Mouse (Mus musculus) neural tube, embryonic 15.5 days (tissue): Measurements from ENCODE around the gene Ccdc125. TPM values are rescaled to one million over a fixed set of nuclear protein-coding genes. Genes with fewer than 3 reads are reported as not detected.

Experiments used
- polyA plus RNA-seq: library from polyadenylated mRNA; unstranded; fragments of >200 nt; fragmentation: Nextera tagmentation; extraction: Ambion mirVana; gene quantifications from 2 replicates; pipeline ENCODE4 v1.2.1, GENCODE M21; 2015

The Ccdc125 gene
- polyA plus RNA-seq, 1 experiment from 2014 or later, result 1.5 TPM

Other genes starting within 250 kb of the Ccdc125 start
- gene Naip1, start 216.8 kb upstream of the Ccdc125 start, polyA plus RNA-seq, result 0.04 and 0.15 TPM in 2 replicates
- gene Gtf2h2, start 177.1 kb upstream of the Ccdc125 start, polyA plus RNA-seq, result 61.7 and 75.7 TPM in 2 replicates
- gene Ocln, start 117.0 kb upstream of the Ccdc125 start, polyA plus RNA-seq, result 6.7 and 13.2 TPM in 2 replicates
- gene Marveld2, start 52.7 kb upstream of the Ccdc125 start, polyA plus RNA-seq, result 2.5 and 4.9 TPM in 2 replicates
- 306 and 309 TPM in 2 replicates for gene Ak6, start 18.7 kb upstream of the Ccdc125 start, polyA plus RNA-seq
- 16.2 and 17.3 TPM in 2 replicates for gene Rad17, start 18.7 kb upstream of the Ccdc125 start, polyA plus RNA-seq
- 25.3 and 29.1 TPM in 2 replicates for gene Taf9, start 18.1 kb upstream of the Ccdc125 start, polyA plus RNA-seq
- 40.2 and 50.5 TPM in 2 replicates for gene Cdk7, start 61.2 kb downstream of the Ccdc125 start, polyA plus RNA-seq
- gene Mrps36, start 74.9 kb downstream of the Ccdc125 start, polyA plus RNA-seq, result 164 and 168 TPM in 2 replicates
- 5.9 and 11.2 TPM in 2 replicates for gene Cenph, start 106.2 kb downstream of the Ccdc125 start, polyA plus RNA-seq
- gene Ccnb1, start 116.9 kb downstream of the Ccdc125 start, polyA plus RNA-seq, result 28.1 and 74.7 TPM in 2 replicates
- gene Slc30a5, start 163.7 kb downstream of the Ccdc125 start, polyA plus RNA-seq, result 34.1 and 38.6 TPM in 2 replicates